In genomic region chr15:89430771-89431170, GRCm38 (mm10) we compare ENCODE assay signal across 13 mouse cellular contexts. TPM values are rescaled to one million over a fixed set of nuclear protein-coding genes. Genes with fewer than 3 reads are reported as not detected.
DNase-seq lines count a peak whose midpoint lies in the region; ATAC-seq and TF ChIP-seq lines count a peak whose summit lies in the region.
"Not testable (repeated sequence)": the region's sequence is repeated elsewhere in the genome, so short reads cannot be mapped to it uniquely, and the experiment has no call there.
"Had no signal": no experiment of that assay in that cellular context is flagged by ENCODE, and none has a peak within 500 bp of the region (broad histone marks: within the 10 kb centered on the region; RNA-seq: fewer than 3 reads in every experiment).

No protein-coding gene starts in this region.

- H3K36me3 ChIP-seq in forebrain, embryonic 15.5 days, result peaks cover 16% of the 10 kb centered on the region; the same call in 1 of the 2 replicates
- not testable (repeated sequence) for H3K36me3 ChIP-seq in heart, embryonic 15.5 days; testis, adult 2 months (ENCODE audit: control insufficient read depth, insufficient read depth, low read length)
- H3K36me3 ChIP-seq in limb, embryonic 14.5 days (ENCODE audit: control insufficient read depth, insufficient read depth, low read length), result peaks cover 19% of the 10 kb centered on the region
- H3K36me3 ChIP-seq in liver, postnatal 0 days (replicated peaks; ENCODE audit: insufficient read depth, low read length), result peaks cover 18% of the 10 kb centered on the region

- H3K27me3 ChIP-seq in forebrain, embryonic 15.5 days; heart, embryonic 15.5 days; limb, embryonic 14.5 days (ENCODE audit: control insufficient read depth, insufficient read depth, low read length); liver, postnatal 0 days (ENCODE audit: insufficient read depth, low read length); testis, adult 2 months (ENCODE audit: control insufficient read depth, insufficient read depth, low read length): not testable (repeated sequence)

- DNase-seq in B cell, adult 2 months, result peak; percentile 49 to 56
- not testable (repeated sequence) for DNase-seq in limb, embryonic 14.5 days (ENCODE audit: low spot score); liver, postnatal 0 days
- DNase-seq in naive thymus-derived CD4-positive, alpha-beta T cell, adult 2 months (ENCODE audit: low read depth), result peak; percentile 20

- not testable (repeated sequence) for H3K9me3 ChIP-seq in forebrain, embryonic 15.5 days; heart, embryonic 15.5 days (replicated peaks); limb, embryonic 14.5 days (ENCODE audit: control insufficient read depth, low read length); liver, postnatal 0 days (ENCODE audit: low read length)

- ATAC-seq in forebrain, embryonic 15.5 days (replicated peaks); heart, embryonic 15.5 days (replicated peaks; ENCODE audit: insufficient number of reproducible peaks, insufficient read depth, low FRiP score, low read depth); limb, embryonic 14.5 days (ENCODE audit: low FRiP score, low read depth); liver, postnatal 0 days: not testable (repeated sequence)

- H3K4me2 ChIP-seq in forebrain, embryonic 15.5 days (replicated peaks), result peak overlapping the region; percentile 79
- H3K4me2 ChIP-seq in heart, embryonic 15.5 days, result peak overlapping the region; percentile 79
- peak overlapping the region; percentile 92; the same call in 1 of the 2 replicates for H3K4me2 ChIP-seq in limb, embryonic 14.5 days (replicated peaks; ENCODE audit: low read depth, low read length, severe bottlenecking)
- H3K4me2 ChIP-seq in liver, postnatal 0 days (ENCODE audit: low read depth, low read length), result peak overlapping the region; percentile 97

- TF ChIP-seq POLR2A in bone marrow, adult 2 months (IDR thresholded peaks at IDR 0.05; ENCODE audit: borderline replicate concordance, control insufficient read depth, low read depth, low read length); limb, embryonic 14.5 days (IDR thresholded peaks at IDR 0.05; ENCODE audit: borderline replicate concordance, extremely low read depth, insufficient read depth, insufficient read length); testis, adult 2 months (IDR thresholded peaks at IDR 0.05; ENCODE audit: control insufficient read depth, low read depth, low read length): not testable (repeated sequence)

- H3K27ac ChIP-seq in bone marrow, adult 2 months (ENCODE audit: control insufficient read depth, insufficient read depth, low read depth, low read length, poor library complexity); forebrain, embryonic 15.5 days (replicated peaks); heart, embryonic 15.5 days; limb, embryonic 14.5 days (replicated peaks; ENCODE audit: low read depth, low read length); testis, adult 2 months (ENCODE audit: control insufficient read depth, insufficient read depth, low read depth, low read length): not testable (repeated sequence)
- H3K27ac ChIP-seq in liver, postnatal 0 days (ENCODE audit: low read depth), result peak overlapping the region; percentile 100

- H3K4me3 ChIP-seq in bone marrow, adult 2 months (replicated peaks; ENCODE audit: control insufficient read depth, low read depth, low read length), result peak overlapping the region; percentile 30
- not testable (repeated sequence) for H3K4me3 ChIP-seq in forebrain, embryonic 15.5 days; heart, embryonic 15.5 days; limb, embryonic 14.5 days (replicated peaks; ENCODE audit: low read length)
- H3K4me3 ChIP-seq in liver, postnatal 0 days (ENCODE audit: low read depth, low read length), result peak overlapping the region; percentile 92
- H3K4me3 ChIP-seq in testis, adult 2 months (ENCODE audit: control insufficient read depth, low read depth, low read length), result peak overlapping the region; percentile 47

- not testable (repeated sequence) for H3K4me1 ChIP-seq in bone marrow, adult 2 months (ENCODE audit: control insufficient read depth, insufficient read depth, low read length); limb, embryonic 14.5 days (ENCODE audit: control insufficient read depth, insufficient read depth, low read length)
- H3K4me1 ChIP-seq in forebrain, embryonic 15.5 days, result peaks cover 22% of the 10 kb centered on the region
- H3K4me1 ChIP-seq in heart, embryonic 15.5 days (replicated peaks), result peaks cover 35% of the 10 kb centered on the region
- H3K4me1 ChIP-seq in liver, postnatal 0 days (ENCODE audit: insufficient read depth), result peaks cover 15% of the 10 kb centered on the region
- H3K4me1 ChIP-seq in testis, adult 2 months (ENCODE audit: control insufficient read depth, insufficient read depth, low read length), result peaks cover 10% of the 10 kb centered on the region

- not testable (repeated sequence) for TF ChIP-seq EP300 in liver, postnatal 0 days (IDR thresholded peaks at IDR 0.05; ENCODE audit: low read depth)

- not testable (repeated sequence) for H3K9ac ChIP-seq in forebrain, embryonic 15.5 days (replicated peaks); heart, embryonic 15.5 days; limb, embryonic 14.5 days (ENCODE audit: low read depth, low read length, severe bottlenecking)
- H3K9ac ChIP-seq in liver, postnatal 0 days (replicated peaks), result peak overlapping the region; percentile 34

- TF ChIP-seq CTCF in bone marrow, adult 2 months (IDR thresholded peaks at IDR 0.05; ENCODE audit: control insufficient read depth, insufficient read depth, low read length); liver, postnatal 0 days (IDR thresholded peaks at IDR 0.05; ENCODE audit: low read depth); testis, adult 2 months (IDR thresholded peaks at IDR 0.05; ENCODE audit: control insufficient read depth, insufficient read depth, insufficient replicate concordance, low read depth, low read length): not testable (repeated sequence)

- WGBS in bone marrow, adult 2 months, result 23% methylated on average over 9 of the region's 9 CpGs
- 87% methylated on average over 9 of the region's 9 CpGs for WGBS in forebrain, embryonic 15.5 days
- WGBS in heart, embryonic 15.5 days, result 77% methylated on average over 9 of the region's 9 CpGs
- WGBS in limb, embryonic 14.5 days, result 88% methylated on average over 9 of the region's 9 CpGs
- 56% methylated on average over 6 of the region's 9 CpGs for WGBS in liver, postnatal 0 days (ENCODE audit: insufficient replicate concordance)

RNA-seq across cellular contexts. Expression of gene Chkb, which starts 1.1 kb away (rescaled TPM):
- 62.9 and 126 TPM in 2 replicates for polyA plus RNA-seq in bone marrow, adult 2 months (2011; ENCODE audit: insufficient read depth, insufficient read length, low replicate concordance, missing spikeins)
- 70.5 and 75.8 TPM in 2 replicates for polyA plus RNA-seq in forebrain, embryonic 15.5 days (2015; fragmentation: Nextera tagmentation; extraction: Ambion mirVana)
- polyA plus RNA-seq in heart, embryonic 15.5 days (2015; fragmentation: Nextera tagmentation; extraction: Ambion mirVana), result 72.7 and 73.8 TPM in 2 replicates
- 72.6 and 79.0 TPM in 2 replicates for polyA plus RNA-seq in limb, embryonic 14.5 days (2012; rRNA removed)
- polyA plus RNA-seq in limb, embryonic 14.5 days (2014; fragmentation: Nextera tagmentation; extraction: Ambion mirVana), result 45.6 and 46.9 TPM in 2 replicates
- polyA plus RNA-seq in liver, postnatal 0 days (2015; fragmentation: Nextera tagmentation; extraction: Ambion mirVana), result 42.7 and 44.3 TPM in 2 replicates
- 50.7 and 52.8 TPM in 2 replicates for polyA plus RNA-seq in testis, adult 2 months (2012; rRNA removed)

RNA-seq across cellular contexts. Expression of gene Gm44502, which starts 1.3 kb away (rescaled TPM):
- polyA plus RNA-seq in bone marrow, adult 2 months (2011; ENCODE audit: insufficient read depth, insufficient read length, low replicate concordance, missing spikeins), result 1.9 and 5.4 TPM in 2 replicates
- 0.29 TPM in 1 of 2 replicates, not detected in the other for polyA plus RNA-seq in forebrain, embryonic 15.5 days (2015; fragmentation: Nextera tagmentation; extraction: Ambion mirVana)
- polyA plus RNA-seq in heart, embryonic 15.5 days (2015; fragmentation: Nextera tagmentation; extraction: Ambion mirVana), result 0.16 and 0.76 TPM in 2 replicates
- polyA plus RNA-seq in limb, embryonic 14.5 days (2012; rRNA removed), result 0.40 and 0.47 TPM in 2 replicates
- not detected in 2 replicates for polyA plus RNA-seq in limb, embryonic 14.5 days (2014; fragmentation: Nextera tagmentation; extraction: Ambion mirVana)
- not detected in 2 replicates for polyA plus RNA-seq in liver, postnatal 0 days (2015; fragmentation: Nextera tagmentation; extraction: Ambion mirVana)
- 1.2 and 1.9 TPM in 2 replicates for polyA plus RNA-seq in testis, adult 2 months (2012; rRNA removed)
- polyA plus RNA-seq: CD4-positive, CD25-positive, alpha-beta regulatory T cell, adult 4 months; embryonic facial prominence, embryonic 11.5 days; limb, embryonic 11.5 days; lung, embryonic 15.5 days; midbrain, postnatal 0 days had no signal

RNA-seq across cellular contexts. Expression of gene C730034F03Rik, which starts 1.4 kb away (rescaled TPM):
- 1.5 TPM in 1 of 2 replicates, not detected in the other for polyA plus RNA-seq in bone marrow, adult 2 months (2011; ENCODE audit: insufficient read depth, insufficient read length, low replicate concordance, missing spikeins)
- 5.5 and 6.4 TPM in 2 replicates for polyA plus RNA-seq in forebrain, embryonic 15.5 days (2015; fragmentation: Nextera tagmentation; extraction: Ambion mirVana)
- 3.3 and 3.9 TPM in 2 replicates for polyA plus RNA-seq in heart, embryonic 15.5 days (2015; fragmentation: Nextera tagmentation; extraction: Ambion mirVana)
- 0.96 and 1.8 TPM in 2 replicates for polyA plus RNA-seq in limb, embryonic 14.5 days (2012; rRNA removed)
- 1.4 and 2.4 TPM in 2 replicates for polyA plus RNA-seq in limb, embryonic 14.5 days (2014; fragmentation: Nextera tagmentation; extraction: Ambion mirVana)
- 0.64 and 1.5 TPM in 2 replicates for polyA plus RNA-seq in liver, postnatal 0 days (2015; fragmentation: Nextera tagmentation; extraction: Ambion mirVana)
- 6.4 and 7.6 TPM in 2 replicates for polyA plus RNA-seq in testis, adult 2 months (2012; rRNA removed)

RNA-seq across cellular contexts. Expression of gene Cpt1b, which starts 5.1 kb away (rescaled TPM):
- 4.3 and 4.7 TPM in 2 replicates for polyA plus RNA-seq in bone marrow, adult 2 months (2011; ENCODE audit: insufficient read depth, insufficient read length, low replicate concordance, missing spikeins)
- polyA plus RNA-seq in forebrain, embryonic 15.5 days (2015; fragmentation: Nextera tagmentation; extraction: Ambion mirVana), result 0.52 and 0.95 TPM in 2 replicates
- 169 and 195 TPM in 2 replicates for polyA plus RNA-seq in heart, embryonic 15.5 days (2015; fragmentation: Nextera tagmentation; extraction: Ambion mirVana)
- 3.7 and 4.4 TPM in 2 replicates for polyA plus RNA-seq in limb, embryonic 14.5 days (2012; rRNA removed)
- polyA plus RNA-seq in limb, embryonic 14.5 days (2014; fragmentation: Nextera tagmentation; extraction: Ambion mirVana), result 0.57 and 0.63 TPM in 2 replicates
- 10.7 and 12.4 TPM in 2 replicates for polyA plus RNA-seq in liver, postnatal 0 days (2015; fragmentation: Nextera tagmentation; extraction: Ambion mirVana)
- polyA plus RNA-seq in testis, adult 2 months (2012; rRNA removed), result 374 and 414 TPM in 2 replicates

RNA-seq across cellular contexts. Expression of gene Syce3, which starts 20.5 kb away (rescaled TPM):
- not detected in 2 replicates for polyA plus RNA-seq in bone marrow, adult 2 months (2011; ENCODE audit: insufficient read depth, insufficient read length, low replicate concordance, missing spikeins)
- not detected in 2 replicates for polyA plus RNA-seq in forebrain, embryonic 15.5 days (2015; fragmentation: Nextera tagmentation; extraction: Ambion mirVana)
- not detected in 2 replicates for polyA plus RNA-seq in heart, embryonic 15.5 days (2015; fragmentation: Nextera tagmentation; extraction: Ambion mirVana)
- not detected in 2 replicates for polyA plus RNA-seq in limb, embryonic 14.5 days (2012; rRNA removed)
- not detected in 2 replicates for polyA plus RNA-seq in limb, embryonic 14.5 days (2014; fragmentation: Nextera tagmentation; extraction: Ambion mirVana)
- not detected in 2 replicates for polyA plus RNA-seq in liver, postnatal 0 days (2015; fragmentation: Nextera tagmentation; extraction: Ambion mirVana)
- 218 and 247 TPM in 2 replicates for polyA plus RNA-seq in testis, adult 2 months (2012; rRNA removed)
- polyA plus RNA-seq: CD4-positive, CD25-positive, alpha-beta regulatory T cell, adult 4 months; embryonic facial prominence, embryonic 11.5 days; limb, embryonic 11.5 days; lung, embryonic 15.5 days; midbrain, postnatal 0 days had no signal
